Mouse (Mus musculus): ENCODE results near the gene Gps2. TPM values are rescaled to one million over a fixed set of nuclear protein-coding genes. Genes with fewer than 3 reads are reported as not detected.
"Not testable (repeated sequence)": the region's sequence is repeated elsewhere in the genome, so short reads cannot be mapped to it uniquely, and the experiment has no call there.

Gene Gps2
- total and polyA plus RNA-seq, 2 experiments, result 7.0 to 41.0 TPM

- H3K4me3 ChIP-seq (ENCODE audit: insufficient read depth, low read depth, low read length), result peak overlapping the region; percentile 86; the same call in 1 of the 2 replicates
- no peak for DNase-seq (ENCODE audit: extremely low read depth, low read depth, low spot score)
- 50% methylated on average over 9 of the region's 9 CpGs for WGBS
- no peak overlapping the region for H3K9ac ChIP-seq (ENCODE audit: low read depth, low read length)
- H3K36me3 ChIP-seq (ENCODE audit: control insufficient read depth, insufficient read depth, low read length), result peaks cover 24% of the 10 kb centered on the region
- H3K27ac ChIP-seq (replicated peaks; ENCODE audit: insufficient read depth, low read depth, low read length), result no peak overlapping the region
- no peak for TF ChIP-seq POLR2A (IDR thresholded peaks at IDR 0.05; ENCODE audit: extremely low read depth, insufficient read depth, low read length)
- TF ChIP-seq CTCF (IDR thresholded peaks at IDR 0.05; ENCODE audit: low read depth, low read length), result no peak
- no peaks in the 10 kb centered on the region; the same call in 1 of the 2 replicates for H3K79me2 ChIP-seq (ENCODE audit: control insufficient read depth, insufficient read depth, low read length)
- H3K4me1 ChIP-seq (ENCODE audit: control insufficient read depth, insufficient read depth, low read length), result peaks cover 18% of the 10 kb centered on the region
- no peaks in the 10 kb centered on the region for H3K27me3 ChIP-seq (ENCODE audit: control insufficient read depth, insufficient read depth, low read length)
Measured at GRCm38 (mm10) chr11:69914917-69915430, 1.3 kb downstream of the Gps2 start.

GRCm38 (mm10) chr11:69915667-69916627 is 2.3 kb downstream of the Gps2 start:
- no peak overlapping the region for H3K27ac ChIP-seq (replicated peaks; ENCODE audit: insufficient read depth, low read depth, low read length)
- TF ChIP-seq POLR2A (IDR thresholded peaks at IDR 0.05; ENCODE audit: extremely low read depth, insufficient read depth, low read length) (no peak), CTCF (IDR thresholded peaks at IDR 0.05; ENCODE audit: low read depth, low read length) (no peak; the same call in 1 of the 2 replicates)
- WGBS, result 80% methylated on average over 5 of the region's 5 CpGs
- peaks cover 9% of the 10 kb centered on the region for H3K79me2 ChIP-seq (ENCODE audit: control insufficient read depth, insufficient read depth, low read length)
- H3K4me1 ChIP-seq (ENCODE audit: control insufficient read depth, insufficient read depth, low read length), result peaks cover 18% of the 10 kb centered on the region
- no peak overlapping the region for H3K9ac ChIP-seq (ENCODE audit: low read depth, low read length)
- peaks cover 24% of the 10 kb centered on the region for H3K36me3 ChIP-seq (ENCODE audit: control insufficient read depth, insufficient read depth, low read length)
- DNase-seq (ENCODE audit: extremely low read depth, low read depth, low spot score), result no peak
- H3K4me3 ChIP-seq (ENCODE audit: insufficient read depth, low read depth, low read length), result no peak overlapping the region
- H3K27me3 ChIP-seq (ENCODE audit: control insufficient read depth, insufficient read depth, low read length), result no peaks in the 10 kb centered on the region

- H3K4me3 ChIP-seq (ENCODE audit: insufficient read depth, low read depth, low read length); H3K9ac ChIP-seq (ENCODE audit: low read depth, low read length); H3K27me3 ChIP-seq (ENCODE audit: control insufficient read depth, insufficient read depth, low read length); H3K27ac ChIP-seq (replicated peaks; ENCODE audit: insufficient read depth, low read depth, low read length); DNase-seq (ENCODE audit: extremely low read depth, low read depth, low spot score): not testable (repeated sequence)
- peaks cover 18% of the 10 kb centered on the region for H3K4me1 ChIP-seq (ENCODE audit: control insufficient read depth, insufficient read depth, low read length)
- H3K79me2 ChIP-seq (ENCODE audit: control insufficient read depth, insufficient read depth, low read length), result peaks cover 11% of the 10 kb centered on the region
- H3K36me3 ChIP-seq (ENCODE audit: control insufficient read depth, insufficient read depth, low read length), result peaks cover 24% of the 10 kb centered on the region
- 67% methylated on average over 7 of the region's 7 CpGs for WGBS
Measured at GRCm38 (mm10) chr11:69916652-69917378, 3.1 kb downstream of the Gps2 start.

GRCm38 (mm10) chr11:69917379-69917948 is 3.8 kb downstream of the Gps2 start:
- 77% methylated on average over 8 of the region's 8 CpGs for WGBS
- Histone ChIP-seq H3K4me3 (ENCODE audit: insufficient read depth, low read depth, low read length) (no peak overlapping the region), H3K9ac (ENCODE audit: low read depth, low read length) (no peak overlapping the region), H3K4me1 (ENCODE audit: control insufficient read depth, insufficient read depth, low read length) (peaks cover 18% of the 10 kb centered on the region), H3K36me3 (ENCODE audit: control insufficient read depth, insufficient read depth, low read length) (peaks cover 24% of the 10 kb centered on the region), H3K79me2 (ENCODE audit: control insufficient read depth, insufficient read depth, low read length) (peaks cover 11% of the 10 kb centered on the region), H3K27ac (replicated peaks; ENCODE audit: insufficient read depth, low read depth, low read length) (no peak overlapping the region), H3K27me3 (ENCODE audit: control insufficient read depth, insufficient read depth, low read length) (no peaks in the 10 kb centered on the region)
- DNase-seq (ENCODE audit: extremely low read depth, low read depth, low spot score), result no peak
- no peak for TF ChIP-seq POLR2A (IDR thresholded peaks at IDR 0.05; ENCODE audit: extremely low read depth, insufficient read depth, low read length)
- TF ChIP-seq CTCF (IDR thresholded peaks at IDR 0.05; ENCODE audit: low read depth, low read length), result no peak

DNA sequence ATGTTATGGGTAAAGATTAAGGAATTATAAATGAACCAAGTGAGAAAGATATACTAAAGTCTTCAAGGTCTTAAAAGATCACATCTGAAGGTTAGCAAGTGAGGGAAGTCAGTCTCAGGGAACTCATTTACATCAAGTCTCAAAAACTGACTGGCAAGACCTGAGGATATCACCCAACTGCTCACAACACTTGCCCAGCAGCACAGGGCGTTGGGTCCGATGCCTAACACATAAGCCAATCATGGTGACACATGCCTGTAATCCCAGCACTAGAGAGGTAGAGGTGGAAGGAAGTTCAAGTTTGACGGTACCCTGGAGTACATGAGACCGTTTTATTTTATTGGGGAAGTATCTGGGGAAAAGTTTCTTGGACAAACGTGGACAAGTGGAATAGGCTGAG is 4.4 kb downstream of the Gps2 start:
- Histone ChIP-seq H3K9ac (ENCODE audit: low read depth, low read length) (no peak overlapping the region), H3K27me3 (ENCODE audit: control insufficient read depth, insufficient read depth, low read length) (no peaks in the 10 kb centered on the region), H3K27ac (replicated peaks; ENCODE audit: insufficient read depth, low read depth, low read length) (no peak overlapping the region), H3K4me1 (ENCODE audit: control insufficient read depth, insufficient read depth, low read length) (peaks cover 19% of the 10 kb centered on the region), H3K79me2 (ENCODE audit: control insufficient read depth, insufficient read depth, low read length) (peaks cover 11% of the 10 kb centered on the region), H3K36me3 (ENCODE audit: control insufficient read depth, insufficient read depth, low read length) (peaks cover 24% of the 10 kb centered on the region), H3K4me3 (ENCODE audit: insufficient read depth, low read depth, low read length) (no peak overlapping the region)
- TF ChIP-seq CTCF (IDR thresholded peaks at IDR 0.05; ENCODE audit: low read depth, low read length) (no peak), POLR2A (IDR thresholded peaks at IDR 0.05; ENCODE audit: extremely low read depth, insufficient read depth, low read length) (no peak)
- no peak for DNase-seq (ENCODE audit: extremely low read depth, low read depth, low spot score)
- 79% methylated on average over 5 of the region's 5 CpGs for WGBS
